Mouse (Mus musculus): ENCODE measurements around the gene Rhbdl1. TPM values are rescaled to one million over a fixed set of nuclear protein-coding genes. Genes with fewer than 3 reads are reported as not detected.

Rhbdl1 gene
- total RNA-seq, 2 experiments from 2014 or later = 1.1 TPM; not detected in 1

DNA sequence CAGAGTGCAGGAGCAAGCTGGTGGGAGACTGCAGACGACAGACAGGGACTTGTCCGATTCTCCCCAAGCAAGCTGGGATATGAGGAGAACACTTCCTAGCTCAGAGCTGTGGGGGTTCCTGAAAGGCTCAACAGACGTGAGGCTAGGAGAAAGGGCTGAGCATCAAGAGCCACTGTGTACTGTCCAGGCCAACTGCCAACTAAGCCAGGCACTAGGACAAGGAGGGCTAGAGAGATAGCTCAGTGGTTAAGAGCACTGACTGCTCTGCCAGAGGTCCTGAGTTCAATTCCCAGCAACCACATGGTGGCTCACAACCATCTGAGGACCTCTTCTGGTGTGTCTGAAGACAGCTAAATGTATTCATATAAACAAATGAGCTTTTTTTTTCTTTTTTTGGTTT lies 5.4 kb upstream of the Rhbdl1 start:
- ATAC-seq (replicated peaks; ENCODE audit: poor library complexity, severe bottlenecking) = no peak

DNA sequence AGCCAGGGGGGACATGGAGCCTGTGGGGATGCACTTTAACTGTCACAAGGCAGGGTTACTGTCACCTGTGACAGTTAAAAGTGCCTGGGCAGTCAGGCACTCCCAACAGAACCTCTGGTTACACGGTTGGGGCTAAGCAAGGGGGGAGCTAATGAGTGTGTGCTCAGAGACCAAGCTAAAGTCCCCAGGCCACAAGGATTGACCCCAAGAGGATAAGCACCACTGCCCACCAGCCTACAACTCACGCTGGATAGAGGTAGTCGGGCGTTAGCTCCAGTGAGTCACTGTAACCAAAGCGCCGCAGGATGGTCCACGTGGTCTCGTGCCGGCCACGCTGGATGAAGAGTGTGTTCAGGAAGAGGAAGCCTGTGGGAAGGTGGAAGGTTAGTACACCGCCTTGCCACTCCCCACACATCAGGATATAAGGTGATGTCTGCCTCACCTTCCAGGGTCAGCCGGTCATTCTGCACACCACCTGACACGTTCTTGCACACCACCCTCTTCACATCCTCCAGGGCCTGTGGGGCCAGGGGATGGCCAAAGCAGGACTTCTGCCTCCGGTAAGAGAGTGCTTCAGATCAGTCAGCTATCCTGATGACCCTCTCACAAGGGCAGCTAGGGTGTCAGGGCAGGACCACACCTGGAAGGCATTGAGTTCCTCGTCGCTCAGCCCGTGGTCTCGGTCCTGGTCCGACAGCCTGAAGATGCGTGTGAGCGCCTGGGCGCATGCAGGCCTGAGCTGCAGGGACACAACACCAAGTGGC lies 4.2 kb upstream of the Rhbdl1 start, which contains the start of gene Gm20683:
Gm20683 (minus strand) TSS at position 647 of the 764 bp plus-strand sequence.
- no peak for ATAC-seq (replicated peaks; ENCODE audit: poor library complexity, severe bottlenecking)

DNA sequence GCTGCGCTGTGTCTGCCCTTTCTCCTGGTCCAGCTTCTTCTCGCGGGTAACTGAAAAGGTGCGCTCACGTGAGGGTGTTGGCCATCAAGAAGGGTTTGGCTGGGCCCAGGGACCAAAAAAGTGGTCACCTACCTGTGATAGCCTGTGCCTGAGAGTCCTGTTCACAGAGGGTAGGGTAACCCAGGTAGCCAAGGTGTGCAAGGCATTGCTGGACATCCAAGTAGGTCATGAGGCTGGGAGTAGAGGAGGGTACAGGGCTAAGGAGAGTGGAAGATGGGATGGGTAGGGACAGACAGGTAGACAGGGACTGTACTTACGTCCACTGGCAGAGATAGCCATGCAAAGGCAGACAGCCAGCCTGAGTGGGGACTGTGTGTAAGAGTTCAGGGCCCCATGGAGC lies 3.4 kb upstream of the Rhbdl1 start:
- no peak for ATAC-seq (replicated peaks; ENCODE audit: poor library complexity, severe bottlenecking)

DNA sequence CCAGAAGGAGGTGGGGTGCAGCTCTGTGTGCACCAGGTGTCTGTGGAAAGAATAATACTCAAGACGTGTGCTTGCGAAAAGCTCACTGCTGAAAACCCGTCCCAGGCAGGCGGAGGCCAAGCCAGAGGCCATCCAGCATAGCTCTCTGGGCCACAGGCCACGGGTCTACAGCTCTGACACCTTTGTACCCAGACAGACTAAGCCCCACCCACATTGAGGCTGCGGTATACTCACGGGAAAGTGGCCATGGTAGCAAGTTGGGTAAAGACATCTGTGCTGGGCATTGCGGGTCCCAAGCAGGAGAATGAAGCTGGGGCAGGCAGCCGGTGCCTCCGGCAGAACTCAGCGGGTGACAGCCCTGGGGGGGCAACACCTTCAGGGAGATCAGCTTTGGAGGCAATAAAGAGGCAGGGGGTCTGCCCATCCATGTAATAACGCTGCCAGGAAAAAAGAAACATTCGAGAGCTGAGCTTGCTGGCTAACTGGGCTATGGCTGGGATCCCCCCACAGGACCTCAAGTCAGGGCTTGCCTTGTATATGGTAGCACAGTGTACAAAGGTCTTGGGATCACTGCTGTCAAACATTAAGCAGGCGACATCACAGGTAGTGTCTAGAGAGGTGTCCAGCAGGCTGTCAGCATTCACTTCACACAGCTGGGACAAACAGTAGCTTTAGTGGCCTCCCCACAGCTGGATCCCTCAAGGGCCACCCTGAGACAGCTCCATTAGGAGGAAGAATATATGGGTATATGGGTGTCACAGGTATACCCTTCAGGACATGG lies 2.5 kb upstream of the Rhbdl1 start:
- ATAC-seq (replicated peaks; ENCODE audit: poor library complexity, severe bottlenecking) = no peak

DNA sequence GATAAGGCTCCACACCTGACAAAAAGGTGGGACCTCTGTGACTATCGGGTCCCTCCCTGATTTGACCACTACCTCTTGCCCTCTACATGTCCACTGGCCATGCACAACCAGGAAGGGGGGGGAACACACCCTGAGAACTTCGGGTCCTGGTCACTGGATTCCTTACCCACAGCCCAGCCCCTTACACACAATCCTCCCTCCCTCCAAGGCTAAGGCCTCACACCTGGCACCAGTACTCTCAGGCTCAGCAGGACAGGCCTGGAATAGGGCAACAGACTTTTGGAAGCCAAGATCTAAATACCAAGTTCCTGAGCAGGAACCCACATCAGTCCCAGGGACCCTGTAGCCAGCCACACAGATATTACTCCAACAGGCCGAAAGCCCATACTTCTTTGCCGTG lies 1.8 kb upstream of the Rhbdl1 start:
- no peak for ATAC-seq (replicated peaks; ENCODE audit: poor library complexity, severe bottlenecking)

DNA sequence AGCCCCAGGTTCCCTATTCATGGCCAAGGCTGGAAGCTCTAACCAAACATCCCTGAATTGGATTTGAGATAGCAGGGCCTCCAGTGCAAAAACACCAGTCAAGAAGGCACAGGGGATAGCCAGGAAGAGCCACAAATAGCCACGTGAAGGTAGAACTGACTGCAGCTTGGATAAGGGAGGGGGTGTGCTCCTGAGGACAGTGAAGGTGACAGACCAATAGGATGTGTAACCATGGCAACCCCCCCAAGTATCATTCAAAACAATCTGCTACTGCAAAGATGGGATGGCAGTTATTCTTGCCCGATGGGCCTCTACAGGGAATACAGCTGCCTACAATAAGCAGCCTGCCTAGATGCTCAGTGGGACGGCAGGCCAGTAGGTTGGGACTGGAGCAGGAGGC lies 438 bp upstream of the Rhbdl1 start:
- ATAC-seq (replicated peaks; ENCODE audit: poor library complexity, severe bottlenecking) = no peak

DNA sequence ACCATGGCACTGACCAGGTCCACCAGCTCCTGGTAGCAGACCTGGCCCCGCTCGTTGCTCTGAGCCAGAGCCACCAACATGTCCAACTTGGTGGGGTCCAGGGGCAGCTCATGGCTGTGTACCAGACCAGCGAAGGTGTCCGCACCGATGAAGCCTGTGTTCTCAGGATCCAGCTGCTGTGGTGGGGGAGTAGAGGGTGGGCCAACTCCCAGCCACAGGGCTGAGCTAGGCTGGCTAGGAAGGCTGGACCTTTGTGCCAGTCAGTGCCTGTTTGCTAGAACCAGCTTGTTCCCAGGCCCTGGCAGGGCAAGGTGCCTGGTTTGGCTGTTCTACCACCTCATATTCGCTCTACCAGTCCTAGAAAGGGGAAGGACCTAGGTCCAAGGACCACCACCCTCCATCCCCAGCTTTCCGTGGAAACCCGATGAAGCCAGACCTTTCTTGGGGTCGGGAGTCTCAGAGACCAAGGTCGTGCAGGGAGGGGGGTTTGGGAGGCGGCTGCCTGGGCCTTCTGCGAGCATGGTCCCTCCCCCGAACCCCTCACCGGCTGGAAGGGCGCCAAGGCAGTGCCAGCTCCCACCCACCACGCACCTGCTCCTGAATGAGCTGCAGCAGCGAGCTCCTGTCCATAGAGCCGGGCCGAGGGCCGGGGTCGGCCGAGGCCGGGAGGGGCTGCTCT lies 559 bp downstream of the Rhbdl1 start:
- ATAC-seq (replicated peaks; ENCODE audit: poor library complexity, severe bottlenecking) = no peak

DNA sequence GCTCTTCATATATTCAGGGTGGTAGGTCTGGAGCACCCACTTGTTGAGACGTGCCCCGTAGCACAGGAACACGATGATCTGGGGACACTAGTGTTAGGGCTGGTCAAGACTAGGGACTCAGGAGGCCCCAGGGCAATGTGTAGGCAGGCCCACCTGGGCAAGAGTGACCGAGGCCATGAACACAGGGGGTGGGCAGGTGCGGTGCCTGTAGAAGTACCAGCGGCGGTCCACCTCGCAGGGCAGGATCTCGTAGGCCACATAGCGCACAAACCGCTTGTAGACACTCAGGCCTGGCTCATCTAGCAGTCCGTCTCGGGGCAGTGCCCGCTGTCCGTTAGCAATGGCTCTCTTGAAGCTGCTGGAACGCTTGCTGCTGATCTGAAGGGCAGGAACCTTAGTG lies 1.3 kb downstream of the Rhbdl1 start:
- ATAC-seq (replicated peaks; ENCODE audit: poor library complexity, severe bottlenecking) = no peak

DNA sequence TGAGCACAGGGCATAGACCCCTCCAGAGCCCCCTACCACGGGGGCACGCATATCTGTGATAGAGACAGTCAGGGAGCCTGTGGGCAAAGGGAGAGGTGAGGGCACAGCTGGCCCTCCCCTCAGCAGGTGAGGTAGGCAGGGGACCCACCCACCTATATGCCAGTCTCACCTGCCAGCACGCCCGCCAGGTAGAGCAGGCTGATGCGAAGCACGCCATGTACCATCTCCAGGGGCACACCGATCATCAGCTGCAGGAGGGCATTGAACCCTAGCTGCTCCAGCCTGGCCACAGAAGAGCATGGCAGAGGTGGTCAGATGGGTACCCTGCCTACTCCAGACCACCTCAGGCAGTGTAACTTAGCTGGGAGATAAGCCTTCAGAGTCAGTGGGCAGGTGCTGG lies 1.8 kb downstream of the Rhbdl1 start:
- ATAC-seq (replicated peaks; ENCODE audit: poor library complexity, severe bottlenecking) = no peak

DNA sequence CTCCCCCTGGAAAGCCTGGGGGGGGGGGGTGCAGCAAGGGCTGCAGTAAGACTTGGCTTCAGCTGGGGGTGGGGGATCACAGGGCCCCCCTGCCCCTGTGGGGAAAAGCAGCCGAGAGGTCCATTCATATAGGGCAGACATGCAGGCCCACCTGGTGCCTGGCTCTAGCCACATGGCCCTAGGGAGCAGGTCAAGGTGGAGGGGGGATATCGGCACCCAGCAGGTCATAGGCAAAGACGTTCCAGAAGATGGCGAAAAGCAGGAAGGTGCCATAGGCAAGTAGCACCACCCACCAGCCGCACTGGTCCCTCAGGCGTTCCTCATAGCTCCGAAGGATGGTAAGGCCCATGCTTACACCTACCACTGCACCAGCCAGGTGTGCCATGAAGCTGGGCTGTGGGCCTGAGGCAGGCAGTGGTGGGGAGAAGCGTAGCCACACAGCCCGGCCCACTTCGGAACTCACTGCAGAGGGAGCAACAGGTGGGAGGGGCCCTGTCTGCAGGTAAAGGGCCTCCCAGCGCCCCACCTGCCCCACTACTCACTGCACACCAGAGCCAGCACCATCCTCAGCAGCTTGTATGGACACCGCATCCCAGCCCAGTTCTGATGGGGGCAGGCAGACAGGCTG lies 2.4 kb downstream of the Rhbdl1 start:
- ATAC-seq (replicated peaks; ENCODE audit: poor library complexity, severe bottlenecking) = no peak

DNA sequence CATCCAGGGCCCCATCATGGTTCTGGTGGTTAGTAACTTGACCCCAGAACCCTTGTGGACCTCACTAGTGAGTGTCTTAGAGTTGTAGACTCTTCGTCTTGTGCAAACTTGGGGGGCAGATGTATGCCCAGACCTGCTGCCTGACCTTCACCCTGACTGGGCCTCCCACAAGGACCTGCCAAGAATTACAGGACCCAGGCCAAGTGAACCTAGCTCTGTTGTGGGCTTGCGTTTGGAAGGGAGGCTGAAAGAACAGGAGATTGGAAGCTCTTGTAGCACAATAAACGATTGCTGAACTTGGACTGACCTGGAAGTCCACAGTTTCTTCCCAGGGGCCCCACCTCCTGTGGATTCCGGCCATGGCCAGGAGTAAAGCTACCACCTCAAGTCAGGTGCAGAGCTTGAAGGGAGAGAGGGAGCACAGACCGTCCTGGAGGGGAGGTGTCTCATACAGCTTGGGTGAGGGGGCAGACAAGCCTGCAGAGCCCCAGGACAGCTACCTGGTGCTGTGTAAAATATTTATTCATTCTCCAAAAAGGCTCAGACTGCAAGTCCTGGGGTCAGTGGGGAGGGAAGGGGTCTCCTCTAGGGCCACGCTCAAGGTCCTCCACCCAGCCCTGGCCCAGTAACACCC lies 3.0 kb downstream of the Rhbdl1 start:
- ATAC-seq (replicated peaks; ENCODE audit: poor library complexity, severe bottlenecking) = no peak

DNA sequence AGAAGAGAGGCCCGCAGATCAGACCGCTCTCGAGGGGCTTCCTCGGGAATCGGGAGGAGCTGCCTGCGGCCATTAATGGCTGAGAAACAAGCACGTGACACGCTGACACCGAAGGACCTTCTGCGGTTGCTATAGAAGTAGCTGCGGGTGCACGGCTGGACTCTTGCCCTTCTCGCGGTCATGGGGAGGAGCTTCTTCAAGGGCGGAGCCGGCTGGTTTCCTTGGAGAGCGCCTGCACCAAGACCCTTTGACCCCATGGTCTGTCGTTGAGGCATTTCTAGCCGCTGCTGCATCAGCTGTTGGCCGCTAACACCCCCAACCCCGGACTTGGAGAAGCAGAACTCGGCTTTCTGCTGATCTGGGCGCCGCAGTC lies 3.8 kb downstream of the Rhbdl1 start, which contains the start of gene Stub1:
Stub1 (minus strand) TSS at position 114 of the 373 bp plus-strand sequence.
- ATAC-seq (replicated peaks; ENCODE audit: poor library complexity, severe bottlenecking) = peak; percentile 67

DNA sequence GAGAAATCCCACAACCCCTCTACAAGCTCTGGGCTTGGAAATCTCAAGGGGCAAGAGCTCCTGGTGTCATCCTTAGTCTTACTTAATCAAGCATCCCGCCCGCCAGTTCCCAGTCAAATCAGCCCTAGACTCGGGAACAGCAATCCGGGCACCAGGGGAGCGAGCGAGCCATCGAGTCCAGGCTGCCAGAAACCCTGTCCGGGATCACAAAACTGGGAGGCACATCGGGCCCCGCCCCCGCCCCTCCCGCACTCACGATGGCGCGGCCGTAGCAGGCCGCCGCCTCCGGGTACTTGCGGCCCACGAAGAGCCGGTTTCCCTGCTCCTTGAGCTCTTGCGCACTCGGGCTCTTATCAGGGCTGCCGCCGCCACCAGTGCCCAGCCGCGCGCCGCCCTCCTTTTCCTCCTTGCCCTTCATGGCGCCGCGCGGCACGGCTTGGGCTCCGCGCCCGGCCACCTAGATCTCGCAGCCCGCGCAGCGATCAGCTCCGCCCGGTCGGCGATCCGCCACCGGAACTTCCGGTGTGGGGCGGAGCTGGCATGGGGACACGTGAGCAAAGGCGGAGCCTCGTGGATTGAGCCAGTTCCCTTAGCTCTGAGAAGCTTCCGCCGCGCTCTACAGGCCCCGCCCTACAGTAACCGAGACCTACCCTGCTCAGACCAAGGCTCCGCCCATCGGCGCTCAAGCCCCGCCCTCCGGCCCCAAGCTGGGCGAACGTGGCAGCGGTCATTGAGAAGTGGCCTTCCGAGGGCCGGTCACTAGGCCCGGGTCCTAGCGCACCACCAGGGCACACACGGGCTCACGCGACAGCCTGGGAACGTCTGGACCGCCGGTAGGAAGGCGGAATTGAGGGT lies 4.4 kb downstream of the Rhbdl1 start:
- peak; percentile 73 for ATAC-seq (replicated peaks; ENCODE audit: poor library complexity, severe bottlenecking)

DNA sequence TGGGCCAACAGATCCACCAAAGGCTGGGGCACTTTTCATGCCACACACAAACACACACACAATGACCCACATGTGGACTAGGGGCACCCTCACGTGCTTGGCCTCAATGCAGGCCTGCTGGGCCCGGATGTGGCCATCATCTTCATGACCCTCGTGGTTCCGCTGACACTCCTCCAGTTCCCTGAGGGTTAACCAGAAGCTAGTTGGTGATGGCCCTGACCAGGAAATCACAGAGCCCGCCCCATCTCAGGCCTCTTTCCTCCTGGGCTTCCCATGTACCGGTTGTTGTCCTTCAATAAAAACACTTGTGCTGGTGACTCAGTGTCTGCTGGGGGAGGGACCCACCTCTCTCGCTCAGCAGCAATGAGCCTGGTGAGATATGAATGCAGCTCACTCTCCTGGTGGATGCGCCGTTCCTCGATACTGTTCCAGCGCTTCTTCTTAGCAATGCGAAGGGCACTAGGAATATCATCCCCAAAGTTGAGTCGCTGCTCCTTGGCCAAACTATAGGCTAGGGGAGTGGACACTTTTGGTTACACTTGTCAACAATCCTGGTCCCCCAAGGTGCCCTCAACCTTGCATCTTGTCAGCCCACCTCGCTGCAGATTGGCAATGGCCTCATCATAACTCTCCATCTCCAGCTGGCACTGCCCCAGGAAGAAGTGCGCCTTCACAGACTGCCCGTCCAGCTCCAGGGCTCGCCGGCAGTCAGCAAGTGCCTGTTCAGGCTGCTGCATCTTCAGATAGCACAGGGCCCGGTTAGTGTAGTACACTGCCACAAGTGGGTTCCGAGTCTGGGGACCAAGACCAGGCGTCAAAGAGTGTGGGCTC lies 5.4 kb downstream of the Rhbdl1 start:
- no peak for ATAC-seq (replicated peaks; ENCODE audit: poor library complexity, severe bottlenecking)

DNA sequence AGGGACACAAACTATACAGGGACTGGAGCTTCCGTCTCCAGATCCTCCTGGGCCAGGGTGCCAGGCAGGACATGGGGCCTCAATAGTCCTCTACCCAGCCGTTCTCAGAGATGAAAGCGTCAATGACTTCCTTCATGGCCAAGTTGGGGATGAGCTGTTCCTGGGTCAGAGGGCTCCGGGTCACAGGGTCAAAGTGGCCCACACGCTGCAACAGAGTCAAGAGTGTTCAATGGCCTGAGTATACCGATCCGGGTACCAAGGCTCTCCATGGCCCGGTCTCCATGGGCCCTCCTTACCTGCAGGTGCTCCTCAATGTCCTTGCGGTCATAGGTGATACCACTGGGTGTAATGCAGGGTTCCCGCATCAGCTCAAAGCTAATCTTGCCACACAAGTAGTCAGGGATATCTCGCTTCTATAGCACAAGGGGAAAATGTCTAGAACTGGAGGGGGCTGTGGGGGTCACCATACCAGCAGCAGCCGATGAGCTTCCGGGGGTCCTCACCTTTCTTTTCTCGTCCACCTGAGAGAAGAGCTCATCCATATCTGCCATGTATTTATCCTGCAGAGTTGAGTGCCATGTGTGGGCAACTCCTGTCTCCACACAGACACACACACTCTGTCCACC lies 6.2 kb downstream of the Rhbdl1 start:
- no peak for ATAC-seq (replicated peaks; ENCODE audit: poor library complexity, severe bottlenecking)

DNA sequence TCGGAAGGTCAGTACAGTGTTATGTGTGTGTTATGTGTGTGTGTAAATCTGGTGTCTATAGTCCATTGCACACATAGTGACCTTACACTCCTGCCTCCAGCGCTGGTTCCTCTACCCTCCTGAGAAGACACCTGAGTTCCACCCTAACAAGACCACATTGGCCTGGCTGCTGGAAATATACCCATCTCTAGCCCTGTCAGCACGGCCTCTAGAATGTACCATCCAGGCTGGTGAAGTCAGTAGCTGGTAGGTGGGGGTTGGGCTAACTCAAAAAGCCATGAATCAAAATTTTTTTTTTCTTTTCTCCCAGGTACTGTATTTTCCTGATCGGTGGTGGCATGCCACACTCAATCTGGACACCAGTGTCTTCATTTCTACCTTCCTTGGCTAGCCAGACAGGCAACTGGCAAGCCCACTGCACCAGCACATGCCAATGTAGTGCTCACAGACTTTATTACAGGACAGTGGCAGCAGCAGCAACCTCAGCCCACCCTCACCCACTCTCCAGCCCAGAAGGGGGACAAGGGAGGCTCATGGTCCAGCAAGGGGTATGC lies 6.8 kb downstream of the Rhbdl1 start:
- no peak for ATAC-seq (replicated peaks; ENCODE audit: poor library complexity, severe bottlenecking)

DNA sequence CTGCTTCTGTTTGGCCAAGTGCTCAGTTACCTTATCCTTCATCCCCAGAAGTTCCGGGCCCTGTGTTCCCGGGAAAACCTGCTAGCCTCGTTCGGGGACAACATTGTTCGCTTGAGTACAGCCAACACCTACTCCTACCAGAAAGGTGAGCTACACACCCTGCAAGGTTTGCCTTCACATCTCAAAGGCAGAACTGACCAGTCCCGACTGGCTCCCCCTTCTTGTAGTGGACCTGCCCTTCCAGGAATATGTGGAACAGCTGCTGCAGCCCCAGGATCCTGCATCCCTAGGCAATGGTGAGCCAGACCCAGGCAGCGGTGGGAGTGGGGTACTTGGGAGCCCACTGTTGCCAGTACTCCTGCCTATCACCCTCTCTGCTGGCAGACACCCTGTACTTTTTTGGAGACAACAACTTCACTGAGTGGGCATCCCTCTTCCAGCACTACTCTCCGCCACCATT lies 7.5 kb downstream of the Rhbdl1 start:
- ATAC-seq (replicated peaks; ENCODE audit: poor library complexity, severe bottlenecking) = no peak
